Mouse (Mus musculus) heart, embryonic 11.5 days (tissue): ENCODE data around the gene Creb3l1. TPM values are rescaled to one million over a fixed set of nuclear protein-coding genes. Genes with fewer than 3 reads are reported as not detected.

Source experiments
- ATAC-seq: fragments of 200-750 bp; cut with Nextera tagmentation; replicated peaks from 2 replicates; pipeline ENCODE4 v1.8.0; 2017; ENCODE audit warnings: moderate library complexity; ENCODE audit not compliant: insufficient number of reproducible peaks, low FRiP score, low TSS enrichment
- H3K27ac ChIP-seq: fragments of 300-500 bp; sonication (generic); 2 replicates; pipeline ENCODE4 v1.5.1; 2014; ENCODE audit warnings: mild to moderate bottlenecking, low read depth, low read length
- H3K27me3 ChIP-seq: fragments of 300-500 bp; sonication (generic); 2 replicates; pipeline ENCODE4 v1.6.1; 2014; ENCODE audit warnings: mild to moderate bottlenecking, low read length, mixed read lengths; ENCODE audit not compliant: control insufficient read depth, insufficient read depth
- H3K36me3 ChIP-seq: fragments of 300-500 bp; sonication (generic); 2 replicates; pipeline ENCODE4 v1.6.1; 2014; ENCODE audit warnings: mild to moderate bottlenecking, low read length, moderate library complexity, mixed read lengths; ENCODE audit not compliant: control insufficient read depth, insufficient read depth
- H3K4me1 ChIP-seq: fragments of 300-500 bp; sonication (generic); 2 replicates; pipeline ENCODE4 v1.6.1; 2014; ENCODE audit warnings: low read length; ENCODE audit not compliant: control insufficient read depth, insufficient read depth
- H3K4me2 ChIP-seq: fragments of 300-500 bp; sonication (generic); 2 replicates; pipeline ENCODE4 v1.6.1; 2014; ENCODE audit warnings: mild to moderate bottlenecking, moderate library complexity
- H3K4me3 ChIP-seq: fragments of 300-500 bp; sonication (generic); 2 replicates; pipeline ENCODE4 v1.5.1; 2014; ENCODE audit warnings: low read depth, low read length
- H3K9ac ChIP-seq: fragments of 300-500 bp; sonication (generic); 2 replicates; pipeline ENCODE4 v1.6.1; 2014; ENCODE audit warnings: mild to moderate bottlenecking, low read depth, low read length, moderate library complexity
- H3K9me3 ChIP-seq: fragments of 300-500 bp; sonication (generic); replicated peaks from 2 replicates; pipeline ENCODE4 v1.6.1; 2016; ENCODE audit warnings: low read length; ENCODE audit not compliant: control insufficient read depth
- WGBS: fragments of 180-500 bp; shearing (Covaris S2); extraction: QIAGEN DNeasy Blood & Tissue Kit; methylation state at CpG from one replicate; pipeline ENCODE4 v1.1.7; 2014; ENCODE audit not compliant: insufficient replicate concordance; 5-methylcytosine and 5-hydroxymethylcytosine counted together
- polyA plus RNA-seq: library from polyadenylated mRNA; unstranded; fragments of >200 nt; fragmentation: Nextera tagmentation; extraction: Ambion mirVana; gene quantifications from 2 replicates; pipeline ENCODE4 v1.2.1, GENCODE M21; 2014

The Creb3l1 gene
- polyA plus RNA-seq, 1 experiment from 2014 or later = 8.2 TPM

DNA sequence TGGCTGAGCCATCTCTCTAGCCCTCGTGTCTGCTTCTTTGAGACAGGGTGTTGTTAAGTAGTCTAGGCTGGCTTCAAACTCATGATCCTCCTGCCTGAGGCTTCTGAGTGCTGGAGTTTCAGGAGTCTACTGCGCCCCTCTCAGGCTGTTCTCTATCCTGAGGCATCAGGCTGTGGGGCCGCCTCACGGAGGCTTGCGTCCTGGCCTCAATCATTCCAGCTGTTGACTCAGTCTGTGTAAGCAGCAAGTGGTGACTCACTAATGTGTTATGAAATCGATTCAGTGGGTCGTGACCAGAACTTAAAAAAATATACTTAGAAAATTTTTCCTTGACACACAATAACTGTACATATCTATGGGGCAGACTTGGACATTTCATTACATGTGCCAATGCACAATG lies 19.7 kb downstream of the Creb3l1 start:
- Histone ChIP-seq H3K27me3 (no peaks in the 10 kb centered on the region), H3K27ac (no peak overlapping the region), H3K4me3 (no peak overlapping the region), H3K4me2 (no peak overlapping the region), H3K36me3 (no peaks in the 10 kb centered on the region), H3K9ac (no peak overlapping the region), H3K9me3 (no peaks in the 10 kb centered on the region), H3K4me1 (peaks cover 25% of the 10 kb centered on the region)
- no peak for ATAC-seq
- 65% methylated on average over 7 of the region's 7 CpGs for WGBS

DNA sequence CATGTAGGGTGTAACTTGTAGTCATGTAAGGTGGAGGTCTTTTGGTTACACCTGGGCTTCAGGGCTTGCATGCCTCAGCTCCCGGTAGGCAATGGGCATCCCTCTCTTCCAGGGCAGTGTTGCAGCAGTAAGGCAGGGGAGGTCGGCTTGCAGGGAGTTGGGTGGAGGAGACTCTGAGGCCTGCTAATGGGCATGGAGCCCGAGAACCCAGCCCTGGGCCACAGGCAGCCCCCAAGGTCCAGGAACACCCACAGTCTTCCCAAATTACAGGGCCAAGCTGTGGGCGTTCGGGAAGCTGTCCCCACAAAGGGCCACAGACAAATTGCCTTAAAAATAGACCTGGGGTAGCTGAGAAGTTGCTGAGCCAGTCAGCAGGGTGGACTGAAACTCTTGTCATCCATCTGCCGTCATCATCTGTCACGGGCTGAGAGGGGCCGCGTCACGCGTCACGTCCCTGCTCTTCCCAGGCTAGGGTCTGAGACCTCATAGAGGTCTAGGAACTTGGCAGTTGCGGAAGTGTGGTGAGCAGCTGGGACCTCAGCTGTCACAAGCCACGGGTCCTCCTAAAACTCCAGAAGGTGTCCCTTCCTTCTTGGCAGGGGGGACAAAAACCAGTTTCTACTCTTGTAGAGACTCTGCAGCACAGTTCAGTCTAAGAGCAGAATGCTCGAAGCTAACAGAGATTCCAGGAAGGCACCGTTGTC lies 26.2 kb downstream of the Creb3l1 start:
- H3K4me2 ChIP-seq = no peak overlapping the region
- H3K36me3 ChIP-seq = no peaks in the 10 kb centered on the region
- H3K9me3 ChIP-seq = no peaks in the 10 kb centered on the region
- H3K27me3 ChIP-seq = no peaks in the 10 kb centered on the region
- no peak overlapping the region for H3K27ac ChIP-seq
- 68% methylated on average over 16 of the region's 16 CpGs for WGBS
- H3K4me1 ChIP-seq = no peaks in the 10 kb centered on the region
- H3K4me3 ChIP-seq = no peak overlapping the region
- no peak overlapping the region for H3K9ac ChIP-seq
- no peak for ATAC-seq

DNA sequence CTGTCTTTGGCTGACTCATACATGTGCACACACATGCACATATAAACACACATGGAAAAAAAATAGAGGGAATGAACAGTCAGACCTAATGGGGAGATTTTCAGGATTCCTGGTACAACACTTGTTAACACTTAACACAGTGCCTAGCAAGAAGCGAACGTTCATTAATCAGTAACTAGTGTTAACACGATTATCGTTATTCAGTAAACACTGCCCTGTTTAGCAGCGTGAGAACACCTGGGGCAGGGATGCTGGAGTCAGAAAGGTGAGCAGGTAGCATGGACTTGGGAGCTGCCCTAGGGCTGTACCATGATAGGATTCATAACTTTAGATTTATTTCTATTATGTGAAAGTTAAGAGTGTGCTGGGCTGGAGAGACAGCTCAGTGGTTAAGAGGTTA lies 28.3 kb downstream of the Creb3l1 start:
- ATAC-seq = no peak
- Histone ChIP-seq H3K27me3 (no peaks in the 10 kb centered on the region), H3K36me3 (no peaks in the 10 kb centered on the region), H3K4me2 (no peak overlapping the region), H3K27ac (no peak overlapping the region), H3K9me3 (no peaks in the 10 kb centered on the region), H3K4me3 (no peak overlapping the region), H3K9ac (no peak overlapping the region), H3K4me1 (no peaks in the 10 kb centered on the region)
- WGBS = 86% methylated on average over 5 of the region's 5 CpGs

GRCm38 (mm10) chr2:91993409-91993808 lies 30.9 kb downstream of the Creb3l1 start:
- no peaks in the 10 kb centered on the region for H3K27me3 ChIP-seq
- H3K4me1 ChIP-seq = no peaks in the 10 kb centered on the region
- no peak for ATAC-seq
- H3K9ac ChIP-seq = no peak overlapping the region
- H3K4me2 ChIP-seq = no peak overlapping the region
- 66% methylated on average over 3 of the region's 3 CpGs for WGBS
- no peak overlapping the region for H3K27ac ChIP-seq
- no peak overlapping the region for H3K4me3 ChIP-seq
- H3K9me3 ChIP-seq = no peaks in the 10 kb centered on the region
- H3K36me3 ChIP-seq = 0 out of 2 replicates have a peak, but pooled peaks cover 3% of the 10 kb centered on the region

DNA sequence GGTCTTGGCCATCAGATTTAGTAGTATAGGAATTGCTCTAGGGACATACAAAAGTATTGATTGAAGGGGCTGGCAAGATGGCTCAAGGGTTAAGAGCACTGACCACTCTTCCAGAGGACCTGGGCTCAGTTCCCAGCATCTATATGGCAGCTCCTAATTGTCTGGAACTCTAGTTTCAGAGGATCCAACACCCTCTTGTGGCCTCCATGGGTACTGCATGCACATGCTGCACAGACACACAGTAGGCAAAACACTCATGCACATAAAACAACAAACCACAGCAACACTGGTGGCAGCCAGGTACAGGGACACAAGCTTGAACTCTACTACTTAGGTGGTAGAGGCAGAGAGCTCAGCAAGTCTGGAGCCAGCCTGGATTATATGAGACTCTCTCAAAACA lies 34.6 kb downstream of the Creb3l1 start:
- no peaks in the 10 kb centered on the region for H3K9me3 ChIP-seq
- ATAC-seq = no peak
- no peak overlapping the region for H3K27ac ChIP-seq

DNA sequence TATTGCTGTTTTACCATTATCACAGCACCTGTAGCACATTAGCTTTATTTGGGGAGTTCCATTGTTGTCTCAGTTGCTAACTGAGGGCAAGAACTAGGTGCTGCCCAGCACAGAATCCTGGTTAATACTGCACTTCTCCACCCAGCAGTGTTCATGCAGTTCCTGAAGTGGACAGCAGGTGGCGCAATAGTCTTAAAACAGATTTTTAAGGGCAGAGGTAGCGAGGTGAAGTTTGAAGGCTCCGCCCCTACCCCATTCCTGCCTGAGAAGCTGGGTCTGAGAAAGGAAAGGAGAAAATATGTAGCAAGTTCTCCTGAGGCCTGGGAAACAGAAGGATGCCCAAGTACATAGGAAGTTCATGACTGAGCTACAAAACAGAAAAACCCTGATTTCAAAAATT lies 36.8 kb downstream of the Creb3l1 start:
- Histone ChIP-seq H3K4me1 (peaks cover 13% of the 10 kb centered on the region), H3K27me3 (no peaks in the 10 kb centered on the region), H3K9ac (no peak overlapping the region), H3K4me2 (no peak overlapping the region), H3K36me3 (0 out of 2 replicates have a peak, but pooled peaks cover 3% of the 10 kb centered on the region), H3K4me3 (no peak overlapping the region), H3K9me3 (no peaks in the 10 kb centered on the region), H3K27ac (no peak overlapping the region; the same call in 1 of the 2 replicates)
- 3% methylated on average over 3 of the region's 3 CpGs for WGBS
- ATAC-seq = no peak

More for the DNA sequence above, 34.6 kb downstream of the Creb3l1 start:
- Histone ChIP-seq H3K4me2 (no peak overlapping the region), H3K9ac (no peak overlapping the region), H3K27me3 (no peaks in the 10 kb centered on the region), H3K36me3 (0 out of 2 replicates have a peak, but pooled peaks cover 3% of the 10 kb centered on the region), H3K4me1 (peaks cover 8% of the 10 kb centered on the region; the same call in 1 of the 2 replicates), H3K4me3 (no peak overlapping the region)

DNA sequence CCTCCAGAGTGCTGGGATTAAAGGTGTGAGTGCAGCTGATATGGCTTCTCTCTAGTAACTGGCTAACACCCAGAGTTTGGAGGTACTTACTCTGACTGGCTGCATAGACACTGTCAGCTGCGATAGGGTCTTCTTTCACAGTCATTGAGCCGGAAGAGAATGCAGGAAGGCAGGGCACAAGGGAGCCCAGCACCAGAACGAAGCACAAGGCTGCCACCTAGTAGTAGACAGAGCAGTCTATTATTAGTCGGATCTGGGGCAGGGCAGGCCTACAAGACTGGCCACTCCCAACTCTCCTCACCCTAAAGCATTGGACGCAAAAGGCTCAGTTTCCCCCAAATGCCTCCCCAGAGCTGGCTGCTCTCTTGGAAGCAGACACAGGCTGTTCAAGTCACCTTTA lies 38.2 kb downstream of the Creb3l1 start:
- no peaks in the 10 kb centered on the region for H3K9me3 ChIP-seq
- no peak overlapping the region for H3K9ac ChIP-seq
- H3K4me1 ChIP-seq = peaks cover 13% of the 10 kb centered on the region
- H3K27me3 ChIP-seq = no peaks in the 10 kb centered on the region
- H3K4me3 ChIP-seq = no peak overlapping the region
- no peak for ATAC-seq
- no peak overlapping the region for H3K4me2 ChIP-seq
- 9% methylated on average over 5 of the region's 5 CpGs for WGBS
- H3K36me3 ChIP-seq = 0 out of 2 replicates have a peak, but pooled peaks cover 3% of the 10 kb centered on the region
- H3K27ac ChIP-seq = no peak overlapping the region

GRCm38 (mm10) chr2:91984906-91985525 lies 39.3 kb downstream of the Creb3l1 start:
- Histone ChIP-seq H3K9ac (peak overlapping the region; percentile 28; the same call in 1 of the 2 replicates), H3K36me3 (no peaks in the 10 kb centered on the region), H3K4me1 (peaks cover 17% of the 10 kb centered on the region), H3K4me2 (peak overlapping the region; percentile 64), H3K27ac (peak overlapping the region; percentile 79), H3K9me3 (no peaks in the 10 kb centered on the region), H3K4me3 (no peak overlapping the region), H3K27me3 (no peaks in the 10 kb centered on the region)
- WGBS = 36% methylated on average over 9 of the region's 9 CpGs
- ATAC-seq = no peak

DNA sequence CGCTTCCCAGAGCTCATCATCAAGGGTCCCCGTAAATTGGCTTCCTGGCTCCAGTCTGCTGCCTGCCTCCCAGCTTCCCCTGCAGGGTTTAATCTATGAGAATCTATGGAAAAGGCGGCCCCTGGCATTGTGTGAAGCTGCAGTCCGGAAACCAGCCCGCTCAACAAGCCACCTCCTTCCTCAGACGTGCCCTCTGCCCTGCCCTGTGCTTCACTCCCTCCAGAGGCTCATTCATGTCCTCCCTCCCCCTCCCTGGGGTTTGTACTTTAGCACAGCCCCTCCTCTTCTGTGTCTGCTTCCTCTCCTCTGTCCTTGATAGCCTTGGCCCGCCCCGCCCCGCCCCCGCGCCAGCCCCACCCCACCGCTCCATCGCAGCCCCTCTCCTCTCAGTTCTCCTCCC lies 39.9 kb downstream of the Creb3l1 start:
- H3K9ac ChIP-seq = peak overlapping the region; percentile 63
- peaks cover 18% of the 10 kb centered on the region for H3K4me1 ChIP-seq
- peak; percentile 88 for ATAC-seq
- 4% methylated on average over 13 of the region's 13 CpGs for WGBS
- peak overlapping the region; percentile 79 for H3K27ac ChIP-seq
- H3K36me3 ChIP-seq = no peaks in the 10 kb centered on the region
- no peaks in the 10 kb centered on the region for H3K27me3 ChIP-seq
- H3K4me2 ChIP-seq = peak overlapping the region; percentile 64
- H3K4me3 ChIP-seq = peak overlapping the region; percentile 28
- no peaks in the 10 kb centered on the region for H3K9me3 ChIP-seq
